Mouse (Mus musculus) cortical plate, adult 2 months (tissue): ENCODE measurements around the gene Mettl24. TPM values are rescaled to one million over a fixed set of nuclear protein-coding genes. Genes with fewer than 3 reads are reported as not detected.

Source experiments
- H3K27ac ChIP-seq: fragments of 200-500 bp; 2 replicates; pipeline ENCODE4 v1.5.1; 2012; ENCODE audit warnings: low read length, control low read depth, inconsistent platforms; ENCODE audit not compliant: insufficient read depth
- H3K4me1 ChIP-seq: fragments of 200-500 bp; 2 replicates; pipeline ENCODE4 v1.6.1; 2011; ENCODE audit warnings: low read length; ENCODE audit not compliant: control insufficient read depth, insufficient read depth
- H3K4me3 ChIP-seq: fragments of 200-500 bp; 2 replicates; pipeline ENCODE4 v1.5.1; 2011; ENCODE audit warnings: mild to moderate bottlenecking, low read length, control low read depth; ENCODE audit not compliant: insufficient read depth
- CTCF ChIP-seq: fragments of 200-500 bp; IDR thresholded peaks from 2 replicates; pipeline ENCODE4 v1.5.1; 2011; ENCODE audit warnings: mild to moderate bottlenecking, control low read depth, low read length; ENCODE audit not compliant: insufficient read depth; ENCODE audit errors: extremely low read depth
- POLR2A ChIP-seq: fragments of 200-500 bp; IDR thresholded peaks from 2 replicates; pipeline ENCODE4 v1.6.1; 2011; ENCODE audit warnings: mild to moderate bottlenecking, low read length, control low read depth; ENCODE audit not compliant: insufficient read depth; ENCODE audit errors: extremely low read depth
- polyA plus RNA-seq: library from polyadenylated mRNA; depleted of rRNA; stranded (reverse); fragments of >200 nt; gene quantifications from 2 replicates; pipeline ENCODE4 v1.2.3, GENCODE M21; 2012

Gene Mettl24
- polyA plus RNA-seq, 1 experiment, result 1.6 TPM

DNA sequence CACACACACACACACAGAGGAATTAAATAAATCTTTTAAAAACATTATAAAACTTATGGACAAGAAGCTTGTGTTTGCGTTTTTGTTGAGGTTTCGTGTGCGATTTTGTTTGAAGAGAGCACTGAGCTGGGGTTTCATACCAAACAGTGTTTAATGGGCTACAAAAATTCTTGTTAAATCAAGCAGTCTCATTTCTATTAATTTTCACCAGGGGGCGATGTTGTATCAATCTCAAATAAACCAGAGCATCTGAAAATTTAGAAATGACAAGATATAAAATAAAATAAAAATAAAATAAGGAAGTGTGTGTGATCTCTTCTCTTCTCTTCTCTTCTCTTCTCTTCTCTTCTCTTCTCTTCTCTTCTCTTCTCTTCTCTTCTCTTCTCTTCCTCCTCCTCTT lies 33.4 kb upstream of the Mettl24 start:
- Histone ChIP-seq H3K4me3 (no peak overlapping the region), H3K27ac (no peak overlapping the region), H3K4me1 (no peaks in the 10 kb centered on the region; the same call in 1 of the 2 replicates)
- TF ChIP-seq CTCF (0 out of 2 replicates have a peak, but pooled peaks have one; percentile 1), POLR2A (no peak)

- H3K27ac ChIP-seq, result no peak overlapping the region
Observed at GRCm38 (mm10) chr10:40651676-40652075, 31.4 kb upstream of the Mettl24 start.

GRCm38 (mm10) chr10:40665270-40665669 lies 17.8 kb upstream of the Mettl24 start:
- peaks cover 2% of the 10 kb centered on the region; the same call in 1 of the 2 replicates for H3K4me1 ChIP-seq
- no peak overlapping the region for H3K27ac ChIP-seq
- no peak for TF ChIP-seq POLR2A
- H3K4me3 ChIP-seq, result no peak overlapping the region

More at GRCm38 (mm10) chr10:40651676-40652075, 31.4 kb upstream of the Mettl24 start:
- Histone ChIP-seq H3K4me3 (no peak overlapping the region), H3K4me1 (no peaks in the 10 kb centered on the region; the same call in 1 of the 2 replicates)
- TF ChIP-seq CTCF (no peak), POLR2A (no peak)

DNA sequence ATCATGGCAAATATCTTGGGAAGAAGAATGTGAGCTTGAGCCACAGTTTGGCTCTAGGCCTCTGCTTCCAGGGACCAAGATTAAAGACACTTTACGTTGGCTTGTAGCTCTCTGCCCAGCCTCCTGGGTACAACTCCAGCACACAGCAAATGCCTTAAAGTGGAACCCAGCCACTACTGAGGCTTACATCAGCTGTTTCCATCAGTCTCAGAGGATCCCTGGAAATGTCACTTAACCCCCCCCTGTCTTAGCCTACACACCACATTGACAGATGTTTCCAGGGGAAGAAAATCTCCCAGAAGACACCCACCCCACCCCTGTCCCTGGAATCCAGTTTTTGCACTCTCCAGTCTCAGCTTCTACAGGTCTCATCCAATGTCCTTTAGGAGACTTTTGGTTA lies 16.1 kb upstream of the Mettl24 start:
- Histone ChIP-seq H3K4me1 (peaks cover 2% of the 10 kb centered on the region; the same call in 1 of the 2 replicates), H3K27ac (no peak overlapping the region), H3K4me3 (no peak overlapping the region)
- TF ChIP-seq CTCF (no peak), POLR2A (no peak)

GRCm38 (mm10) chr10:40668640-40669039 lies 14.4 kb upstream of the Mettl24 start:
- H3K4me1 ChIP-seq, result peaks cover 3% of the 10 kb centered on the region
- H3K27ac ChIP-seq, result no peak overlapping the region
- no peak for TF ChIP-seq POLR2A
- no peak for TF ChIP-seq CTCF
- no peak overlapping the region for H3K4me3 ChIP-seq

- Histone ChIP-seq H3K4me1 (peaks cover 7% of the 10 kb centered on the region), H3K27ac (no peak overlapping the region), H3K4me3 (no peak overlapping the region)
- no peak for TF ChIP-seq CTCF
- TF ChIP-seq POLR2A, result no peak
Observed at GRCm38 (mm10) chr10:40672587-40673296, 10.3 kb upstream of the Mettl24 start.

DNA sequence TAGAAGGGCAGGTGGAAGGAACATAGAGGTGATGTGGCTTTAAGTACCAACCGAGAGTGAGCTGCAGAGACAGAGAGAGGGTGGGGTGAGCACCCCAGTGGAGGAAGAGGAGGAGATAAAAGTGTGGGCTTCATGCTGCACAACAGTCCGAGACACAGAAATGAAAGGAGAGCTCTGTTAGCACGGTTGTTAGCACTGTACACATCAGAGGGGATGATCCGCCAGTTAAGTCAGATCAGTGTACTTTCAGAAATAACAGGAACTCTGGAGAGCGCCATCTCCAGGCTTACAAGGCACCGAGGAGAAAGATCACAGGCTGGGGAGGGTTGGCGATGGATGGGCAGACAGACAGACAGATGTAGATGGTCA lies 9.8 kb upstream of the Mettl24 start:
- H3K4me1 ChIP-seq, result peaks cover 5% of the 10 kb centered on the region
- TF ChIP-seq CTCF, result no peak
- no peak overlapping the region for H3K4me3 ChIP-seq
- H3K27ac ChIP-seq, result no peak overlapping the region

- no peak overlapping the region for H3K27ac ChIP-seq
- TF ChIP-seq POLR2A (no peak), CTCF (no peak)
- peaks cover 5% of the 10 kb centered on the region for H3K4me1 ChIP-seq
- H3K4me3 ChIP-seq, result no peak overlapping the region
Observed at GRCm38 (mm10) chr10:40674151-40674550, 8.9 kb upstream of the Mettl24 start.

- H3K27ac ChIP-seq, result no peak overlapping the region
Observed at GRCm38 (mm10) chr10:40675921-40676320, 7.2 kb upstream of the Mettl24 start.

GRCm38 (mm10) chr10:40678477-40678876 lies 4.6 kb upstream of the Mettl24 start:
- TF ChIP-seq CTCF (peak; percentile 51), POLR2A (no peak)
- Histone ChIP-seq H3K27ac (no peak overlapping the region), H3K4me3 (no peak overlapping the region), H3K4me1 (peaks cover 8% of the 10 kb centered on the region)

More at GRCm38 (mm10) chr10:40675921-40676320, 7.2 kb upstream of the Mettl24 start:
- TF ChIP-seq CTCF, result no peak
- no peak for TF ChIP-seq POLR2A
- H3K4me1 ChIP-seq, result peaks cover 5% of the 10 kb centered on the region
- no peak overlapping the region for H3K4me3 ChIP-seq
